Mouse (Mus musculus) heart, postnatal 4 days (tissue): ENCODE measurements at regions not wholly inside any gene's neighbourhood (a gene's known extent, or its start where the extent isn't known, plus 50 kb on each side); places are given as distances from the start of the nearest gene placed in this dataset.

ENCODE experiments used
- DNase-seq: peaks from one replicate; pipeline ENCODE4 v3.0.0; 2021

- DNase-seq, result no peak
Observed at GRCm38 (mm10) chr4:124443613-124444108, 166.9 kb downstream of the 3100002H09Rik start.

- no peak for DNase-seq
Observed at GRCm38 (mm10) chr4:124443130-124443503, 167.5 kb downstream of the 3100002H09Rik start.

- no peak for DNase-seq
Observed at GRCm38 (mm10) chr4:124442491-124443129, 168.0 kb downstream of the 3100002H09Rik start.

- DNase-seq, result no peak
Observed at GRCm38 (mm10) chr4:124441737-124442487, 168.7 kb downstream of the 3100002H09Rik start.

- DNase-seq, result no peak
Observed at GRCm38 (mm10) chr4:124435040-124435434, 175.6 kb downstream of the 3100002H09Rik start.

DNA sequence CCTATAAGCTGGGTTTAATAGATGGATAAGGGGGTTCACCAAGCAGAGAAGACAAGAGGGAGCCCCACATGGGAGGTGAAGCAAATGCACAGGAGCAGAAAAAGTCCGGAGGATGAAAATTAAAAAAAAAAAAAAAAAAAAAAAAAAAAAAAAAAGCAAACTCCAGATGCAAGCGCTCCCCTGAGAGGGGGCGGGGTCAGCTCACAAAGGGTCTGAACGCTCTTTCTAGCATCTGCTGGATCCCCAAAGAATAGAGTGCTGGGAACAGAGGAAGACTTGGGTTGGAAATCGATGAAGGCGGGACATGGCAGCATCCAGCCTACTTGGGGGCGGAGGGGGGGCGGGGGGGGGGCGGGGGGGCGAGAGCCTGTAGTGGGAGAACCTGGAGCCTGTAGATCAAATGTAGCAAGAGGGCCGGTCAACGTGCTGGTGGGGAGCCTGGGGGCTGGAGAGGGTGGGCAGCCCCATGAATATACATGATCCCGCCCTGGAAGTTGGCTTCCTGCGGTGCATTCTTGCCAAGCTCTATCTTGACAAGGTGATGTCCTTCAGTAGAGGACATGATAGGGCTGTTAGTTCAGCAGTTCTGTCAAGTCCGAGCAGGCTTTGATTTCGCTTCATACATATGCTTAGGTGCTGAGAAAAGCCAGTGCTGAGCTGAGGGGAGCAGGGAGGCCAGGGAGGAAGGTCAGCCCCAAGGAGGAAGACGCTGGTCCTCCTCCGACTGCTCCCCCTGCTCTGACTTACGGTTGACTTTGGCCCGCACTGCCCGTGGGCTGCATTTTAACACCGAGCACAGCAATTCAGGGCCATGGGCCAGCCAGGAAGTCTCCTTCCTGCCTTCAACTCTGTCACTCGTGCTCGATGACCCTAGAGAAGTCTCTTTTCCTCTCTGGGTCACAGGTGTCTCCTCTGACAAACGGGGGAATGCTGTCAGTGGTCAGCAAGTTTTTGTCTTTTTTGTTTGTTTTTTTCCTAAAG, 176.3 kb downstream of the 3100002H09Rik start:
- DNase-seq, result peak; percentile 42

DNA sequence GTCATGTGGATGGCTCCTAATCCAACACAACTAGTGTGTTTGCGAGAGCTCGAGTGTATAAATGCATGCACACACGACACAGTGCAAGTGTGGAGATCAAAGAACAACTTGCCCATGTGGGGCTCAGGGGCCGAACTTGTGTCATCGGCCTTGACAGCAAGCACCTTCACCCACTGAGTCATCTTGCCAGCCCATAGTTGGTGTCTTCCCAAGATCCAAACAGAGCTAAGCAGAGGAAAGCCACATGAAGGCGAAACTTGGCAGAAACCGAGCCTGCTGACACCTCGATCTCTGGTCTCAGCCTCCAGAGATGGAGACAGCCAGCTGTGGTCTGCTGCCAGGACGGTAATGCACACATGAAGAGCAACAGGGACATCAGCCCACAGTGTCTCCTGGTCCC, 177.1 kb downstream of the 3100002H09Rik start:
- no peak for DNase-seq

DNA sequence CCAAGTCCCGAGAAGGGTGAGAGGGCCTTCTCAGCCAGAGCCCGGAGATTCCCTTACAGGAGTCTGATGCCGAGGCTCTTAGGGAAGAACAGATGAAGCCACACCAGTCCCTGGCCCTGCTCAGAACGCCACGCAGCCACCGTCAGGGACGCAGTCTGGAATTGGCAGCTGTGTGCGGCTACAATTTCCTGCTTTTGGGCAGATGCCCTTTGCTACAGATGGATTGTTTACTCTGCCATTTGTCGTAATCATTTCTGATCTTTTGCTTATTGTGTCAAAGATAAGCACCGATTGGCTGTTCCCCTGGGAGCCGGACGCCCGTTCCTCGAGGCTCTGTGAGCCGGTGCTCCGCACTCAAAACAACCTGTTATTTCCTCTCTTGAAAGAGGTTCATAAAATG, 179.4 kb downstream of the 3100002H09Rik start:
- no peak for DNase-seq

DNA sequence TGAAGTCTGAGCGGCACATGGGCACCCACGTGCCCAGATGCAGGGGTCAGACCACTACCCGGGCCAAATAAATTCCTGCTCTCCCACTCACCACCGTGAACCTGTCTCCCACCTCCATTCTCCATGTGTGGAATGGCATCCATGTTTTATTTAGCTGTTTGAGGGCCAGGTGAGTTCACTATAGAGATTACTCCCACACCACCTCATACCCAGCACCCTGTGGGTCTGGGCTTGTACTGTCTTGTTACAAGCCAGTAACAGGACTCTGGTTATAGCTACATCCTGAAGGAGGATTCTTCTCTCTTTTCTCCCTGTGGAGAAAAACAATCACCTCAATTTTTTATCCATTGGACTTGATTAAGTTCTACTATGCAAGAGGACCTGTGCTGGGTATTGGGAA, 181.8 kb downstream of the 3100002H09Rik start:
- DNase-seq, result no peak

DNA sequence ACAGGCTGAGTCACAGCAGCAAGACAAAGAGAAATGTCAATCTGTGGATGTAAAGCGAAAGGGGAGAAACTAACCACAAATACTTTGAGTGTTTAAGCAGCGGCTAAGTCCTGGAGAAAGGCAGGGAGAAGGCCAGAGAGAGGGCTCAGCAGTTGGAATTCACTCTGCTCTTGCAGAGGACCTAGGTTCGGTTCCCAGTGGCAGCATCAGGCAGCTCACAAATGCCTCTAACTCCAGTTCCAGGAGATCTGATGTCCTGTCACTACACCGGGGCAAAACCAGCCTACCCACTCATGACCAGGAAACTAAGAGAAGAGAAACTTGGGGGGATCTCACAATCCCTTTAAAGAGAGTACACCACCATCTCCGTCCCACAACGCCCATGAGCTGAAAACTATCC, 188.2 kb downstream of the 3100002H09Rik start:
- no peak for DNase-seq

GRCm38 (mm10) chr4:124418431-124418830, 192.2 kb downstream of the 3100002H09Rik start:
- no peak for DNase-seq

DNA sequence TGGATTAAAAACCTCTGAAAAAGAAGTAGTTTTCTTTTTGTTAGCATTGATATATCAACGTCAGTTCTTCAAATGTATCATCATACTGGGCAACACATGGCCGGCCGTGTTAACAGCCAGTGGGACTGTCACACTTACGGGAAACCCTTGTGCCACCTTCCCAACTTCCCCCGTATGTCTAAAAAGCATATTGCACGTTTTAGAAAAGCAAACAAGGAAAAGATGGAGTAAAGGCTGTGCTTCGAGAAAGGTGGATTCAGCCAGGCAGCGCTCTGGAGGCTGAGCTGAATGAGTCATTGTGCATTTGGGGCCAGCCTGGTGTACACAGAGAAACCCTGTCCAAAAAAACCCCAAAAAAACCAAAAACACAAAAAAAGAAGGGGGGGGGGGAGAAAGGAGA, 193.4 kb downstream of the 3100002H09Rik start:
- DNase-seq, result no peak

DNA sequence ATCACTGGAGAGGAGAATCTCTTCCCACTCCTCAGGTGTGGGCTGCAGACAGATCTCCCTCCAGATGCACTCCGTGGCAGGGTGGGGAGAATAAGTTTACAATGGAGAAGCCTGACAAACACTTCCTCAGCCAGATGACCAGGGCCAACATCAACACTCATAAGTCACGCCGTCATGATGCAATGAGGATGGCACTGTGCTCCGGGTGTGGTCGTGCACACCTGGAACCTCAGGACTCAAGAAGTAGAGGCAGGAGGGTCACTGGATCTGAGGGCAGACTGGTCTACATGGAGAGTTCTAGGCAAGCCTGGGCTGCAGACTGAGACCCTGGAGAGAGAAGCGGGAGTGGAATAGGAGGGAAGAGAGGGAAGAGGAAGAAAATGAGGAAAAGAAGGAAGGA, 194.3 kb downstream of the 3100002H09Rik start:
- no peak for DNase-seq

DNA sequence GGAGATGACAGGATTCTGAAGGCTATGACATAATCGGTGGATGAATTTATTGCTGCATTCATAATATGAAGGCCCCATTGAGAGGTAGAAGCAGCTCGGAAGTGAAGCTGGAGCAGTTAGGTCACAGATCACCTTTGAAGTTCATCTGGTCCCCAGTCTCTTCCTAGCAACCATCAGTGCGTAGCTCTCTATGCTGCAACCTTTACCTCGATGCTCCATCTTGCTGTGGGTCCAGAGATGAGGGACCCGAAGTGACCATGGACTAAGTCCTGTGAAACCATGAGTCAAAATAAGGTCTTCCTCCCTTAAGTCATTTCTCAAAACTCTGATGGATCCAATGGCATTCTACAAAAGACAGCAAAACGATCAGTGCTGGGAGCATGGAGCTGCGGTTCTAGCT, 196.2 kb downstream of the 3100002H09Rik start:
- no peak for DNase-seq

- DNase-seq, result no peak
Observed at GRCm38 (mm10) chr4:124409279-124409678, 201.3 kb downstream of the 3100002H09Rik start.

GRCm38 (mm10) chr4:124402075-124402474, 208.5 kb downstream of the 3100002H09Rik start:
- no peak for DNase-seq

DNA sequence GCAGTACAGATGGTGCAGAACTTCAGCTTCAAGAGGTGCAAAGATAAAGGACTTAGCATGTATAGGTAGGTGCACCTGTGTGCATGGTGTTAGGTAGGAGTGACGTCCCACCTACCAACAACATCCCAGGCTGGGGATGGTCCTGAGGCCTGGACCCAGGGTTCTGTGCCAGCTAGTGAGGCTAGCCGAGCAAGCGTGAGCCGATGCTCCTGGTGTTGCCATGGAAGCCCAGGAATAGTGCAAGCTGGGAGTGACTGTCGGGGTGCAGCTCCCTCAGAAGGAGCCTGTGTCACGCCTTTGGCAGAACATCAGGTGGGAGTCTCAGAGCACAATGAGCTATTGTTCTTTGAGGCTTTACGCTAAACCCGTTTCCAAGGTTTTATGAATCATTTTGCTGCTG, 209.9 kb downstream of the 3100002H09Rik start:
- no peak for DNase-seq

GRCm38 (mm10) chr4:124400136-124400675, 210.4 kb downstream of the 3100002H09Rik start:
- no peak for DNase-seq

DNA sequence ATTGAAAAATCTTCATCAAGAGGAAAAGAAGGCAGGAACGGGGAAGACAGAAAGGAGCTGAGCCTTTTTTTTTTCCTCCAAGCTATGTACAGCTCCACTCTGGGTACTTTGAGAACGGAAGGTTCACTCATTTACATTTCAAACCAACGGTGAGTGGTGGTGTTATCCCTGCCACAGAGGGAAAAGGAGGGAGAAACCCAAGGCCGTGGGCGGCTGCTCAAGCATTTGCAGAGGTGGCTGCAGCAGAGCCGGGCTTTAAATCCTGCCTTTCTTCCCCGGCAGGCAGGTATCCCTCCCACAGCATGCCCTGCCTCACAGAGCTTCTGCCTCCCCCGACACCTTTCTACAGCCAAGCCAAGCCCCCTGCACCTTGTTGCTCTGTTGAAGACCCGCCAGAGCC, 212.2 kb downstream of the 3100002H09Rik start:
- no peak for DNase-seq

DNA sequence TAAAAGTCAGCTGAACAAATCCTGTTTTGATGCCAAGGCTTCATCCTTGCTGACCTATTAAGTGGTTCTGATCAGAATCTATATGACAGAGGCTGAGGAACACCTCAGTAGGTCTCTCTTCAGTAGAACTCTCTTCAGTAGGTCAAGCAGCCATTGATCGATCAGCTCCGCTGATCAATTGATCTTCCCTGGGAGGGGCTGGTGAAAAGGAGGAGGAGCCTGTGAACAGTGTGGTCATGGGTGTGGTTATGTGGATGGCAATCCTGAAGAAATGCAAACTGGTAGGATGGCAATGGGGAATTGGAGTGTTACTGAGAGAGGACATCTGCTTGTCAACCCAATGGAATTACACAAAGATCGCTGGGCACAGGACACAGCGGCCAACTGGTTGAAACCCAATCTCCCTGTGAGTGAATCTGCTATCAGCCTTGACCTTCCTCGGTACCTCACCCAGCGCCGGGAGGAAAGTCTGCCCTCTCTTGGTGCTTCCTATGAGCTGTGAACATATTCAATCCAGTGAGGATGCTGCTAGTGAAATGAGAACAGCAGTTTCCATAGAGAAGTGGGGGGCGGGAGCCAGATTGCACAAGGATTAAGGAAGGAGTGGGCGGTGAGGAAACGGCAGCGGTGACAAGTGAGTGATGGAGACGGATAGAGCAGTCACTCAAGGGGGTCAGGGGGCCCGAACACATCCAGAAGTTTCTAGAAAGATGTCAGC, 213.9 kb downstream of the 3100002H09Rik start:
- DNase-seq, result no peak

- peak; percentile 9 for DNase-seq
Observed at GRCm38 (mm10) chr4:124395966-124396395, 214.6 kb downstream of the 3100002H09Rik start.
